Mouse (Mus musculus) myocyte (in vitro differentiated cells): ENCODE data around the gene Itk. TPM values are rescaled to one million over a fixed set of nuclear protein-coding genes. Genes with fewer than 3 reads are reported as not detected.

Experiments used
- H3K27me3 ChIP-seq: one replicate; pipeline ENCODE4 v1.6.1; 2011; ENCODE audit not compliant: control insufficient read depth, insufficient read depth, insufficient read length
- H3K36me3 ChIP-seq: one replicate; pipeline ENCODE4 v1.6.1; 2011; ENCODE audit not compliant: control insufficient read depth, insufficient read depth
- H3K4me2 ChIP-seq: one replicate; pipeline ENCODE4 v1.6.1; 2011; ENCODE audit warnings: low read depth, control low read depth
- H3K4me3 ChIP-seq: one replicate; pipeline ENCODE4 v1.5.1; 2011; ENCODE audit warnings: mild to moderate bottlenecking, control low read depth, moderate library complexity
- H3K79me2 ChIP-seq: one replicate; pipeline ENCODE4 v1.6.1; 2011; ENCODE audit not compliant: control insufficient read depth, insufficient read depth
- H3ac ChIP-seq: one replicate; pipeline ENCODE4 v1.6.1; 2011; ENCODE audit not compliant: control insufficient read depth, insufficient read length
- CEBPB ChIP-seq: IDR thresholded peaks from 2 replicates; pipeline ENCODE4 v1.6.1; 2011; ENCODE audit warnings: mild to moderate bottlenecking, moderate library complexity; ENCODE audit not compliant: poor library complexity, insufficient read depth, severe bottlenecking
- E2F4 ChIP-seq: IDR thresholded peaks from one replicate; pipeline ENCODE4 v1.6.1; 2011; ENCODE audit warnings: mild to moderate bottlenecking, control low read depth, moderate library complexity; ENCODE audit not compliant: insufficient read depth
- MAX ChIP-seq: IDR thresholded peaks from one replicate; pipeline ENCODE4 v1.6.1; 2011; ENCODE audit warnings: low read depth, mild to moderate bottlenecking, control low read depth
- MYOD1 ChIP-seq, 3 experiments: IDR thresholded peaks; one replicate each; pipeline ENCODE4 v1.6.1; 2011; ENCODE audit warnings: control low read depth in 2 of 3, low read depth in 2 of 3, mild to moderate bottlenecking in 2 of 3, moderate library complexity in 1 of 3; ENCODE audit not compliant: insufficient read length in 2 of 3, control insufficient read depth in 1 of 3
- MYOG ChIP-seq, 3 experiments: IDR thresholded peaks; one replicate each; pipeline ENCODE4 v1.6.1; 2011; ENCODE audit warnings: control low read depth in 2 of 3, low read depth in 2 of 3, mild to moderate bottlenecking in 2 of 3; ENCODE audit not compliant: insufficient read length in 2 of 3, control insufficient read depth in 1 of 3, insufficient read depth in 1 of 3
- POLR2A ChIP-seq: IDR thresholded peaks from one replicate; pipeline ENCODE4 v1.6.1; 2011; ENCODE audit warnings: low read depth, mild to moderate bottlenecking, control low read depth, moderate library complexity; ENCODE audit not compliant: insufficient read length
- POLR2AphosphoS2 ChIP-seq: IDR thresholded peaks from one replicate; pipeline ENCODE4 v1.6.1; 2011; ENCODE audit warnings: low read depth, control low read depth; ENCODE audit not compliant: insufficient read length
- REST ChIP-seq: IDR thresholded peaks from one replicate; pipeline ENCODE4 v1.6.1; 2011; ENCODE audit warnings: mild to moderate bottlenecking, control low read depth, moderate library complexity; ENCODE audit not compliant: insufficient read depth, insufficient read length
- SRF ChIP-seq: IDR thresholded peaks from one replicate; pipeline ENCODE4 v1.6.1; 2011; ENCODE audit warnings: low read depth; ENCODE audit not compliant: control insufficient read depth, insufficient read length
- TCF12 ChIP-seq: IDR thresholded peaks from one replicate; pipeline ENCODE4 v1.6.1; 2011; ENCODE audit warnings: mild to moderate bottlenecking, control low read depth; ENCODE audit not compliant: poor library complexity, insufficient read depth, severe bottlenecking
- TCF3 ChIP-seq: IDR thresholded peaks from one replicate; pipeline ENCODE4 v1.6.1; 2011; ENCODE audit warnings: low read depth, control low read depth; ENCODE audit not compliant: insufficient read length
- USF1 ChIP-seq: IDR thresholded peaks from one replicate; pipeline ENCODE4 v1.6.1; 2011; ENCODE audit warnings: low read depth, mild to moderate bottlenecking, control low read depth, moderate library complexity
- polyA plus RNA-seq: library from polyadenylated mRNA; unstranded; fragments of >200 nt; fragmentation: generic; extraction: Trizol; gene quantifications from one replicate; pipeline ENCODE4 v1.2.1, GENCODE M21; 2012; ENCODE audit warnings: missing spikeins

Itk gene
- polyA plus RNA-seq, 1 experiment = 0.01 TPM

- H3ac ChIP-seq = no peak overlapping the region
- no peaks in the 10 kb centered on the region for H3K79me2 ChIP-seq
- H3K36me3 ChIP-seq = no peaks in the 10 kb centered on the region
- H3K4me2 ChIP-seq = no peak overlapping the region
- H3K4me3 ChIP-seq = no peak overlapping the region
- TF ChIP-seq CEBPB (no peak), TCF12 (no peak)
- H3K27me3 ChIP-seq = no peaks in the 10 kb centered on the region
These were observed 39.5 kb downstream of the Itk start for GRCm38 (mm10) chr11:46349681-46350410.

DNA sequence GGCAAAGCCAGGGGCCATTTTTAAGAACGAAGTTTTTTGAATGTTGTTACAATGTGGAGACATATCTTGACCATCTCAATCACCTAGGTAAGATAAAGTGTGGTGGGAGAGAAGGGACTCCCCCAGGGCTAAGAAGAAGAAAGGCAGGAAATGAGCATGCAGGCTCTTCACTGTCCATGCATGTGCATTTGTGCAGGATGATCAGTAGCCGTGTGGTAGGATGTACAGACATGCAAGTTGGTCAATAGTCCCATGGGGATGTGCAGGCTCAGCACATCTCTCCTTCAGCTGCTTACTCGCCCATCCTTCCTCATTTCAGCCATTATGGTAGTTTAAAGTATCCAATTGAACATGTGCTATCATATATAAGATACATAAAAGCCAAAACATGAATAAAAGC, 40.9 kb downstream of the Itk start:
- no peak for TF ChIP-seq TCF3
- no peak for TF ChIP-seq SRF
- TF ChIP-seq MYOG (IDR thresholded peaks at IDR 0.05; ENCODE audit: control insufficient read depth in 1 of 3, insufficient read depth in 1 of 3, insufficient read length in 2 of 3, low read depth in 2 of 3) = no peak
- no peak for TF ChIP-seq CEBPB
- no peak for TF ChIP-seq MYOD1 (IDR thresholded peaks at IDR 0.05; ENCODE audit: control insufficient read depth in 1 of 3, insufficient read length in 2 of 3, low read depth in 2 of 3)
- TF ChIP-seq MAX = no peak
- no peak for TF ChIP-seq POLR2AphosphoS2
- no peak for TF ChIP-seq E2F4
- TF ChIP-seq POLR2A = no peak
- TF ChIP-seq USF1 = no peak
- no peak for TF ChIP-seq TCF12
- no peak for TF ChIP-seq REST
- H3K36me3 ChIP-seq = no peaks in the 10 kb centered on the region
- no peaks in the 10 kb centered on the region for H3K79me2 ChIP-seq
- no peak overlapping the region for H3K4me3 ChIP-seq
- H3K27me3 ChIP-seq = no peaks in the 10 kb centered on the region
- no peak overlapping the region for H3K4me2 ChIP-seq
- no peak overlapping the region for H3ac ChIP-seq

GRCm38 (mm10) chr11:46347756-46348155, 41.6 kb downstream of the Itk start:
- H3K36me3 ChIP-seq = no peaks in the 10 kb centered on the region
- no peak overlapping the region for H3K4me2 ChIP-seq
- no peak overlapping the region for H3ac ChIP-seq
- H3K79me2 ChIP-seq = no peaks in the 10 kb centered on the region
- TF ChIP-seq MYOG (IDR thresholded peaks at IDR 0.05; ENCODE audit: control insufficient read depth in 1 of 3, insufficient read depth in 1 of 3, insufficient read length in 2 of 3, low read depth in 2 of 3) (no peak), USF1 (no peak), MAX (no peak), MYOD1 (IDR thresholded peaks at IDR 0.05; ENCODE audit: control insufficient read depth in 1 of 3, insufficient read length in 2 of 3, low read depth in 2 of 3) (no peak), POLR2A (no peak), REST (no peak), POLR2AphosphoS2 (no peak), TCF3 (no peak), SRF (no peak), E2F4 (no peak), CEBPB (no peak), TCF12 (no peak)
- H3K4me3 ChIP-seq = no peak overlapping the region
- H3K27me3 ChIP-seq = no peaks in the 10 kb centered on the region

DNA sequence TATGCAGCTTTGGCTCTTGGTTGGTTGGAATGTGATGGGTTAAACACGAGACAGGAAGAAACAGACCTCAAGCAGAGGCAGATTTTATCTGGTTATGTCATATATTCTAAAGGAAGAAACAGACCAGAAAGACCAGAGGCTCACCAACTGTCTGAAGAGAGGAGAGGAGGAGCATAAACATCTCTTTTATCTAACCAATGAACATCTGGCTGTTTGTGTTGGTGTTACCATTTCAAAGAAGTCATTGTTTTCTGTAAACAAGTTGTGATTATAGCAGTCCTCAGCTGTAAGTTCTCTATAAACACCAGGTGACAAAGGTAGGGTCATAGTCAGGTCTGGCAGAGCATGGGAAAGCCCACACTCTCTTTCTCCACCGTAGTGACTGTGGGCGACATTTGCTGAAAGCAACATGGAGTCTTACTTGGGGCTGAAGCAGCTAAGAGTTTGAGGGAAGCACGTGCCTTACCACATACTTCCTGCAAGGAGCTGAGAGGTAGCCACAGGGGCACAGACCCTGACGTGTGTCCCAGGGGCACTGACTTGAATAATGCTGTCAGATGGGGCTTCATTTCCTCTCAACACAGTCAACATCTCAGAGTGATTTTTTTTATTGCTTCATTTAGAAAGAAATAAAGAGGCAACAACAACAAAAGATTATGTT, 45.3 kb downstream of the Itk start:
- Histone ChIP-seq H3K36me3 (no peaks in the 10 kb centered on the region), H3K27me3 (no peaks in the 10 kb centered on the region), H3K4me2 (no peak overlapping the region), H3K79me2 (no peaks in the 10 kb centered on the region), H3ac (no peak overlapping the region), H3K4me3 (no peak overlapping the region)
- TF ChIP-seq TCF3 (no peak), REST (no peak), E2F4 (no peak), MYOD1 (IDR thresholded peaks at IDR 0.05; ENCODE audit: control insufficient read depth in 1 of 3, insufficient read length in 2 of 3, low read depth in 2 of 3) (no peak), TCF12 (no peak), MYOG (IDR thresholded peaks at IDR 0.05; ENCODE audit: control insufficient read depth in 1 of 3, insufficient read depth in 1 of 3, insufficient read length in 2 of 3, low read depth in 2 of 3) (no peak), USF1 (no peak), CEBPB (no peak), POLR2A (no peak), MAX (no peak), POLR2AphosphoS2 (no peak), SRF (no peak)
